Mouse (Mus musculus): ENCODE data around the gene 1190007I07Rik.

The 1190007I07Rik gene

DNA sequence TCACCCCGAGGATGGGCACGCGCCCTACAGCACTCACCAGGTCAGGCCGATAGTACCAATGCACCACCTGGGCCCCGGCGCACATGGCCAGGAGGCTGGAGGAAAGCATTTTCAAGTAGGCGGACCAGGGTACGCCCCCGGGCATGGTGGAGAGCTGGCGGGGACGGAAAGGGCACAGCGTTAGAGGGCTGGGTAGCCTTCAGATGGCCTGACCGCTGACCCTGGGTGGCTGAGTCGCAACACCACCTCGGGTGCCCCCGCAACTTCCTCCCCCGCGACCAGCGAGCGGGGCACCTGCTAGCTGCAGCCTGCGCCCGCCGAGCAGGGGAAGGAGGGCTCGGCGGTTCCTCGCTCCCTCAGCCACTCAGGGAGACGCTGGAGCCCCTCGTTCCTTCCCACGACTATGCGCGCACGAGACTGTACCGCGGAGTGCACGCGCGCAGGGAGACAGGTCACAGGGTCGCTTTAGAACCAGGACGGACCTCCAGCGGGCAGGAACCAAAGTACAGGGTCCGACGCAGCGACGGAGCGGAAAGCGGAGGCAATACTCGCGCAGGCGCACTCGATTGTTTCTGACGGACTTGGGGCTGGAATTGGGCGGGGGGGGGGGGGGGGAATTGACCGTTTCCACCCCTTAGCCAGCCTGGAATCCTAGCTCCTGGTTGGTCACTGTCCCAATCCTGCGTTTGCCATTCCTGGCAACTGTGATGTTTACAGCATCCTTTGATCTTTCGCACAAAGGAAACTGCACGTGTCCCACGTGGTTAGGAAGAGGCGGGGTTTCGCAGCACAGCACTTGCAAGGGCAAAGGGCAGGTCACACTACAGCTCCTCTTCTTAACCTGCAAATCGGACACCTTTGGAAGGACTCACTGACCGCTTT, at the start of gene 1190007I07Rik:
Gene 1190007I07Rik (minus strand): TSS at position 558 of the 882 bp plus-strand sequence.
- DNase-seq, result peak; percentile 89

DNA sequence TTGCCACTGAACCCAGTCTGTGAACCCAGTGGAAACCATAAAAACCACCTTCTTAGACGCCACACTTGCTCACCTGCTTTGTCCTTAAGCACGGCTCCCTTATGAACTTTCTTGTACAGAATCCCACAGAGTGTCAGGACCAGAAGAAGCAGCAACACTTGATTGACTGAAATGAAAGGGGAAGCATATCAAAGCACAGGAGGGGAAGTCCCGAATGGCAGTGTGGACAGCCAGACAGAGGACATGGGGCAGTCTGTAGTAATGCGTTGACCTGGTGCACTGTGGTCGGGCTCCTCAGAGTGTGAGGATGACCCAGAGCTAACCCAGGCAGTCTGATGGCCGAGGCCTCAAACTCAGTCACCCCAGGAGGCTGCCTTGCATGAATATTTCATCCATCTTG, 47.2 kb upstream of the 1190007I07Rik start:
- DNase-seq, result no peak

DNA sequence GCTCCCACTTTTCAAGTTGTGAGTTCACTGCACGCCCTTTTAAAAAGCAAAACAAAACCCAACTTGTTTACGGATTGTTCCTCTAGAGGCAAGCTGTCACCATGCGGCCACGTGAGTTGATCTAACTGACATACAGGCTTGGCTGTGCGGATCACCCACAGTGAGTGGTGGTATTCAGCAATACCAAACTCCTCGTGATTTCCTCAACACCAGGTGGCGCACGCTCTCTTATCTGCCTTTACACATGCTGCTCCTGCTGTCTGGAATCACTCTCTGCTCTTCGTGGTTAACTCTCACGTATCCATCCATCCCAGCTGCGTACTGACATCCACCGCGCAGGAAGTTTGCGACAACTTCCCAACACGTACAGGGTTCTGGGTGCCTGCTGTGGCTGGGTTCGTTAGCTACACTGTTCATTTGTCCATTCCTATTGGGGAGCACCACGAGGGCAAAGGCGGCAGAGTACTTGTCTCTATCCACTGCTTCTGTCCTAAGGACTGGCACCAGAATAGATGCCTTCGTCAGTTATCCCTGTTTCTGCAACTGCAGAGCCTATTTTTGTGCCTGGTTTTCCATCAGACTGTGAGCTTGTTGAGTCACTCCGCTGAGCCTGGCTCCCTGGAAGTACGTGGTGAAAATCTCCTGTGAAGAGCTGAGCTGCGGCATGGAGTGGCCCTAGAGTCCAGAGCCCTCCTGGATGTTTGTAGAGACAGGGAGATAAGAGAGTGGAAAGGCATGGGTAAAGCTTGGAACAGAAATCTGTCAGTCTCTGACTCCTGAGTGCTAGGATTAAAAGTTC, 43.6 kb upstream of the 1190007I07Rik start:
- peak; percentile 92 for DNase-seq

DNA sequence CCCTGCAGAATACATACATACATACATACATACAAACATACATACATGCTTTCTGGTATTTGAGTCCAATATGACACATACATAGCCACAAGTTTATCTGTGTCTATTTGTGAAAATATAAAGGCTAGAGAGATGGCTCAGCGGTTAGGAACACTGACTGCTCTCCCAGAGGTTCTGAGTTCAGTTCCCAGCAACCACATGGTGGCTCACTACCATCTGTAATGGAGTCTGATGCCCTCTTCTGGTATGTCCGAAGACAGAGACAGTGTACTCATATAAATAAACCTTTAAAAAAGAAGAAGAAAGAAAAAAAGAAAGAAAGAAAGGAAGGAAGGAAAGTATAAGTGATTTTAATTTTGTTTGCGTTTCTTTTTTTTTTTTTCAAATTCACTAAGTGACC, 42.9 kb upstream of the 1190007I07Rik start:
- no peak for DNase-seq

DNA sequence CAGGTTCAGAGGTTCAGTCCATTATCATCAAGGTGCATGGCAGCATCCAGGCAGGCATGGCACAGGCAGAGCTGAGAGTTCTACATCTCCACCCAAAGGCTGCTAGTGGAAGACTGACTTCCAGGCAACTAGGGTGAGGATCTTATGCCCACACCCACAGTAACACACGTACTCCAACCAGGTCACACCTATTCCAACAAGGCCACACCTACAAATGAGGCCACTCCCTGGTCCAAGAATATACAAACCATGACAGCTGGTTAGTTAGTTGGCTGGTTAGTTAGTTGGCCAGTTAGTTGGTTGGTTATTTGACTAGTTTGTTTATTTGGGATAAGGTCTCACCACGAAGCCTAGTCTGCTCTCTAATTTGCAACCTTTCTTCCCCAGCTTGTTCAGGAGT, 40.3 kb upstream of the 1190007I07Rik start:
- DNase-seq, result no peak

DNA sequence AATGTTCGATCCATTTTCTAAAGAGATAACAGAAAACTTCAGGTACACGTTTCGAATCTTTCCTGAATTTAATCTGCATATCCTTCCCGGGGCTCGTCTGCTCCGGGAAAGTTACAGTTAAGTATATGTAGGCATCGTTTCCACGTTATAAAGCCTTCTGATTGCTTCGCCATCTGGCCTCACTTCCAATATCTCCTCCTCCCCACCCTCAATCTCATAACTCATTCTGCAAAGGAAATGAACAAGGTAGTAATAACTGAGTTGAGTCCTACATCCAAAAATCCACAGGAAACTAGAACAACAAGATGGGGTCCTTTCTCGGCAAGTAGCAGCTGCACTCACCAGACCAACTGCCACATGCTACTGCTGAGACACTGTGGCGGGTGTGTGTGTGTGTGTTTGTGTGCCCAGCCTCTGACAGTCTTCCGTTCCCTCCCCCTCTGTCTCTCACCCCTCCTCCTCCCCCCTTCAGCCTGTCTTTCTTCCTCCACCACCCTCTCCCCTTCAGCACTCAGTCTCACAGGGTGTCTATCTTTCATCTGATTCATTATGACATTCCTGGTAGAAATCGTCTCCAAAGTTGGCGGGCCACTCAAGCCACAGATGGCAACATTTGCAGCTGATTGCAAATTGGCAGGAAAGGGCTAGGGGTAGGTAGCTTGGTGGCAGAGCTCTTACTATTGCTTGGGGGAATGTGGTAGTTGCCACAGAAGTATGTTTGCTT, 39.4 kb upstream of the 1190007I07Rik start:
- peak; percentile 57 for DNase-seq

DNA sequence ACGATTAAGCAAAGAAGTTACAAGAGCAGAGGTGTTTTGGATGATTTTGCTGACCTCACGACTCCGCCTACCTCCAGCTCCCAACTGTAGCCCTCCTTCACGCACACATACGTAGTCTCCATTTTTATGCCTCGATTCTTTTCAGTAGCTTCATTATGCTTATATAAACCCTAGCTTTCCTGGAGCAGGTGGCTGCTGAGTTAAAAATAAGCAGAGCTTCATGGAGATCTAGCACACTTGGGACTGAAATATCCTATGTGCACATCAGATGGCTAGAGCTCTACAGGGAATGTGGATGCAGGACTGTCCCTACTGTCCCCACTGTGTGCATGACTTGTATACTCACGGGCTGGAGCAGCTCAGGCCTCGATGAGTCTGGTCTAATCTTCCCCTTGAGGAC, 38.8 kb upstream of the 1190007I07Rik start:
- peak; percentile 83 for DNase-seq

DNA sequence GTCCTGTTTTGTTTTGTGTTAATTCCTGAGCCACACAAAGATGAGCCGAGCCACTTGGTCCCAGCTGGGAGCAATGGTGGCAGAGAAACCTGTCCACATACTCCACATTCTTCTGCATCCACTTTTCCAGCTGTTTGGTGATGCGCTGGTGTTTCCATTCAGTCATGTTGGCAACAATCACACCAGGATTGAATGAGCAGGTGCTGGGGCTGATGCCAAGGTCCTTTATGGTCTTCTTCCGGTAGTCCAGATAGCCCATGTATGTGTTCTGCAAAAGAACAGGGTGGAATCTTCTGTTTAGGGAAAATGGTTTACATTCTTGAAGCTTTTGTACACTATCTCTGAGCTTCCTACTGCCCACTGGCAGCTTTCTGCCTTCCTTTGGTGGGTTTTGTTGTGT, 31.6 kb upstream of the 1190007I07Rik start:
- DNase-seq, result no peak

DNA sequence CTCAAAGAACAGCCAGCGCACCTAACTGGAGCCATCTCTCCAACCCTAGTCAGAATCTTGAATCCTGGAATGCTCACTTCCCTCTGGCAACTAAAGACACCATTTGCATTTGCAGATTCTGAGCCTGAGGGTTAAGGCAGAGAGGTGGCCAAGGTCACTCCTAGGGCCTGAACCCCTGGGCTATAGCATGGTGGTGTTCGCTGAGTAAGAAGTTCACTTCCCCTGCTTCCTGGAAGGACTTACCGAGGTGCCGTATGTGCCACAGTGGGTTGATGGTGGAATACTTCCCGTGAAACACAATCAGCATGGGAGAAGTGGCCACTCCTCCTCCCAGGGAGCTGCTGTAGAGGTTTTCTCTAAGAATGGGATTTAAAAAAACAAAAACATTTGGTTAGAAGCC, 29.6 kb upstream of the 1190007I07Rik start:
- DNase-seq, result no peak

DNA sequence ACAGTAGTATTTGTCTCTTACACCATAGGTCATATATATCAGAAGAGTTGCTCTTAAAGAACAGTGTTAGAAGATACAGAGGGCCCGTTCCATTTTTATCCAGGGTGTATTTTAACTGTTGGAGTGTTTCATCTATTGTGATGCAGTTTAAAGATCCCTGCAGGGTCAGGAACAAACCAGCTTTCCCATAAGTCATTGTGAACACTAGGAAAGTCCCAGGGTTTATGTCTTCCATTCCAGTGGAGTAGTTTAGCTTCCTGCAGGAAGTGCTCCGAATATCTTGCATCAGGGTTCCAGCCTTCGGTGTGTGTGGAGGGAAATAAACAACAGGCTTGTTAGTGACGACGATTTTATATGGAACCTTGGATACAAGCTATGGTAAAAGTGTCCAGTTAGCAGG, 28.2 kb upstream of the 1190007I07Rik start:
- no peak for DNase-seq

DNA sequence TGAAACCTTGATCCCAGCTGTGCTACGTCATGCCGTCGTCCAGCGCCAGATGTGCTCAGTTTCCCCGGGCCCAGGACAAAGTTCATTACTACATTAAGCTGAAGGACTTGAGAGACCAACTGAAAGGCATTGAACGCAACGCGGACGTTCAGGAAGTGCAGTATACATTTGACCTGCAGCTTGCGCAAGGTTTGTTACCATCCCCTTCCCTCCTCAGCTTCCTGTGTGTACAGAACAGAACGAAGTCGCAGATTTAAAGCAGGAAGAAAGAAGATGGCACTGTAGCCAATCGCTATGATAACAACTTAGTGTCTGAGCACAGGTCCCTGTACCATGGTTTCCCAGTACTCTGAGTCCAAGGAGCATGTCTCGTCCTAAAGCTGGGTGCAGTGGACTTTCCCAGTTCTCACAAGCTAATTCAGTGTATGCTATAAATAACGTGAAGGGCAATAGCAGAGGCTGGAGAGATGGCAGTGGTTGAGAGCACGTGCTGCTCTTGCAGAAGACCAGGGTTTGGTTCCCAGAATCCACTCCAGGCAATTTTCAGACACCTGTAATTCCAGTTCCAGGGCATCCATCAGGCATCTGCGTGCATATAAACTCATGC, 24.3 kb upstream of the 1190007I07Rik start:
- DNase-seq, result no peak

DNA sequence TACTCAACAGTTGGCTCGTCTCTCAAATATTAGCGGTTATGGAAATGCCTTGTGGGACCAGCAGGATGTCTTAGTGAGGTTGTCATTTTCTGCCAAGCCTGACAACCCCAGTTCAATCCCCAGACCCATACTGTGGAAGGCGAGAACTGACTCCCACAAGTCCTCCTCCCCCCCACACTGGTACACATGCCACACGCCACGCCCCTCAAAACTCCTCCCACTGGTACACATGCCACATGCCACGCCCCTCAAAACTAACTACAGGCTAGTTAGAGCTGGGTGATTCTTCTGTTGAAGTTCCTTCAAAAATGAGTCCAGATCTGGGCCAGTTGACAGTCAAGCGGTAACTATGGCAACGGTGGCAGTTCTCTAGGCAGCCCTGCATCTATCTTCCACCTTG, 23.1 kb upstream of the 1190007I07Rik start:
- DNase-seq, result no peak

DNA sequence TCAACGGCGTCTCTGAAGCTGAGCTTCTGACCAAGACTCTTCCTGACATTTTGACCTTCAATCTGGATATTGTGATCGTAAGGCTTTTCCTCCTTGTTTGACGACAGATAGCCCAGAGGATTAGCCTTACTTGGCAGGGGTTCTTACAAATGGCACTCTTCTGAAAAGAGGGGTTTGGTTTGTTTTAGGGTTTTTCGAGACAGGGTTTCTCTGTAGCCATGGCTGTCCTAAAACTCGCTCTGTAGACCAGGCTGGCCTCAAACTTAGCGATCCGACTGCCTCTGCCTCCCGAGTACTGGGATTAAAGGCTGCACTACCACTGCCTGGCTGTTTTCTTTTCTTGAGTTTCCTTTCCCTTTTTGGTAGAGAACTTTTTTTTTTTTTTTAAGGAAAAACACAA, 18.5 kb upstream of the 1190007I07Rik start:
- no peak for DNase-seq

DNA sequence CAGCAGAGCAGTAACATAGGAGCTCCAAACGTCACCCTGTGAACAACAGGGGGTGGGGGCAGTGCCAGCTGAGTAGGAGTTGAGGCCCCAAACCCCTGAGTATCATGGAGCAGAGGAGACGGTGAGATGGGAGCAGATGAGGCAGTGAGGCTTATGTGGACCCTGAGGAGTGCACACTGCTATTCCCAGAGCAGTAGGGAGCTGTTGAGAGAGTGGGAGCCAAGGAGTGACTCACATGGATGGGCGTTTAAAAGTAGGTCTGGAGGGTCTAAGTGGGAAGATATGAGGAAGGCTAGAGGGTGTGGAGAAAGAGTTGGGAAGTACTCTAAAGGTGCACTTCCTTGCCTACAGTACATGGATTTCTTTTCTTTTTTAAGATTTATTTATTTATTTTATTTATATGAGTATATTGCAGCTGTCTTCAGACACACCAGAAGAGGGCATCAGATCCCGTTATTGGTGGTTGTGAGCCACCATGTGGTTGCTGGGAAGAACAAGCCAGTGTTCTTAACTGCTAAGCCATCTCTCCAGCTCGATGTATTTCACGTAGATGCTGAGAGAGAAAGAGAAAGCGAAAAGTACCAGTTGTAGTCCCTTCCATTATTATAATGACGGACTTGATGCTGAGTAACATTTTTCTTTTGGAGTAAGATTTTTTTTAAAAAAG, 16.1 kb upstream of the 1190007I07Rik start:
- peak; percentile 52 for DNase-seq

DNA sequence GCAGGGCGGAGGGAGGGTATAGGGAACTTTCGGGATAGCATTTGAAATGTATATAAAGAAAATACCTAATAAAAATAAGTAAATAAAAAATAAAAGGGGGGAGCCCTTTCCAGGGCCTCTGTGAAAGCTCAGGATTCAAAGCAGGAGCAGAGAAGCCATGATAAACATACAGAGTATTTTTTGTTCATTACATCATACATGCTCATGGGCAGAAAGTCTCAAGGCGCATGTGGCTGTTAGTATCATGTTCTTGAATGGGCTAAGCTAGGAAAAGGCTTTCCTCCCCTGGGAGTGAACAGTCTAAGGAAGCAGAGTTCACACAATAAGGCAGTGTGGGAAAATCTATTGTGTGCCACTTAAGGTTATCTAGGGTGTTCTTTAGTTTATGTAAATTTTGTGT, 13.3 kb upstream of the 1190007I07Rik start:
- DNase-seq, result no peak

DNA sequence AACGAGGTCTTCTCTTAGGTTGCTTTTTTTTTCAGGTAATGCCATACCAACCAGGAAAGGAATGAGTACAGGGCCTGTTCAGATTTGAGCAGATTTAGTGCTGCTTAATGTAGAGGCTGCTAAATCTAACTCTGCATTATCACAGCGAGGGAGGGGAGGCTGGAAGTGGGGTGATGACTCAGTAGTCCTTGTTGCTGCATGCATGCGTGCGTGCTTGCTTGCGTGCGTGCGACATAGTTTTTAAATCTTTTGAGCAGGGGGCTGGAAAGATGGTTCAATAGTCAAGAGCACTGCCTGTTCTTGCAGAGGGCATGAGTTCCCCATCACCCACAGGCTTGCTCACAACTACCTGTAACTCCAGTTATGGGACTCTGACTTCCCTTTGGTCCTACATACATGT, 11.3 kb upstream of the 1190007I07Rik start:
- DNase-seq, result no peak

DNA sequence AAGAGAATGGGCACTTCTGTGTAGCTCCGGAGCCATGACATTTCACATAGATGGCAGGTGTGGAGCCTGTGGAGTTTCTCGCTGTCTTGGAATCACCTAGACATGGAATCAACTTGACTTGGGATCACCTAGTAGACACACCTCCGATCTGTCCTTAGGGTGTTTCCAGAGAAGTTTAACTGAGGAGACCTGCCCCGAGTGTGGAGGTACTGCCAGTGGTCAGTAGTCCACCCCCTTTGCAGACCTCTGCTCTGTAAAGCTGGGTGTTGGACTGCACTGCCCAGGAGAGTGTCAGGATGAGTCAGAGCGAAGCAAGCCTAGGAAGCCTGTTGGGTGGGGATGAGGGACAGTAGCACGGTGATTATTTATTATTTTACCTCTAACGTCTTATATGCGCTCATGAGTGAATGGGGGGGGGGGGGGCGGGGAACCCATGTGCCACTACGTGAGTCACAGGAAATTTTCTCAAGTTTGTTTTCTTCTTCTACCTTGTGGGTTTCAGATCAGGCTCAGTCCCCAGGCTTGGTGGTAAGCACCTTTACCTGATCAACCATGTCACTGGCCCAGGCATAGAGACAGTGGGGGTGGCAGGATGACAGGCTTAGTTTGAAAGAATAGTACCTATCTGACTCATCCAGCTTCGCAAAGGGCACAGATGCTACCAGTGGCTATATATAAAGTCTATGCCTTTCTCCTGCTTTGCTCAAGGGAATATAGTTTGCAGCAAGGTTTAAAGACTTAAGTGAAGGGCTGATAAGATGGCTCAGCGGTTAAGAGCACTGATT, 9.7 kb upstream of the 1190007I07Rik start:
- DNase-seq, result no peak

DNA sequence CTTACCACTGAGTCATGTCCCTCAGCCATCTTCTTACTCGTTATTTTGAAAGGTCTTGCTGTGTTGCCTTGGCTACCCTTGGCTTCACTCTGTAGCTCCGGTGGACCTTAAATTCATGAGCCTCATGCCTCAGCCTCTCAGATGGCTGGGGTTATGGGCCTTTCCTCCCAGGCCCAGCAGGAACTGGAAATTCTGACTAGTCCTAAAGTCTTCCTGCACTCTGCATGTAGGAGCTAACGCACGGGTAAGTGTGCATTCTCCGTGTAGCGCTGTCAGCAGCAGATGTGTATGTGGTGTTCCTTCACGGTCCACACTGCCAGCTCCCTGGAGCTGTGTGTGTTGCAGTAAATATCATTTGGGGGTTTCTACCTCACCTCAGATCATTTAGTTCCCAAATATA, 8.1 kb upstream of the 1190007I07Rik start:
- no peak for DNase-seq

DNA sequence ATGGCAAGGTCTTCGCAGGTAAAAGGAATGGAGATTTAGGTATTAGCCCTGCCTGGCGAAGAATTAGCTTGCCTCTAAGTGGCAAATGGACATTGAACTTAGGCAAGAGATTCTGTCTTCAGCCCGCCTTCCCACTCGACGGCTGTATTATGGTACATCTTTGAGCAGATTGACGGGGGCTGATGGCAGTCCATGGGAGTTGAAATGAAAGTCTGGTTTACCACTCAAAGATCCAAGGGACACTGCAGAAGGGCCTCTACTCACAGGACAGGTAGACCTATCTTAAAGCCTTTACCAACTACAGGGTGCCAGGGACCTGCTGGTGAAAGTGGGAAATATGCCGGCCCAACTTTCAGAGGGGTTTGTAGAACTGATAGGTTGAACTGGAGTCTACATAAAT, 7.5 kb upstream of the 1190007I07Rik start:
- DNase-seq, result no peak

DNA sequence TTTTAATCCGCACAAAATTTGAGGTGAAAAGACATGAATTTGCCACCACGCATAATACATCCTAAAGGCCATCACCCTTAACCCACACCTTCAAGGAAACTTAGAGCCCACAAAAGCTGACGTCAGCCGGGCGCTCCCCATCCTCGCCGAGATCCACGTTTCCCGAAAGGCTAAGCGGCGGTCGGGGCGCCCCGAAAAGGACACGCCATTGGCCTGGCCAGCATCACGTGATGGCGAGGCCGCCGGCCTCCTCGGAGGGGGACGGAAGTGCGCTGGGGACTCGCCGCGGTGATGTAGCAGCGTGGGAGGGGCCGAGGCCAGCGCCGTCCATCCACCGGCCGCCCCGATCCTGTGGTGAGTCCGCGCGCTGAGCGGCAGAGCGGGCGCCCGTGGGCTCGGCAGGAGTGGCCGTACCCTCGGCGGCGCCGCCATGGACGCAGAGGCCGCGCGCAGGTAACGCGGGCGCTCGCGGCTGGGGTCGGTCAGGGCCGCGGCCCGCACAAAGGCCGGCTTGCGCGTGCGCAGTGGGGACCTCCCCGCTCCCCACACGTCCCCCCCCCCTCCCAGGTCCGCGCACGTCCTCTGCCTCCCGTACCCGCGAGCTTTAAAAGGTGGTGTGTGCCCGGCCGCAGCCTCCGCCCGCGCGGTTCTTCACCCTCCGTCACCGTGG, 6.7 kb upstream of the 1190007I07Rik start, which contains the start of gene Tdg:
Gene Tdg (plus strand): TSS at position 243 of the 670 bp plus-strand sequence.
- DNase-seq, result peak; percentile 93

DNA sequence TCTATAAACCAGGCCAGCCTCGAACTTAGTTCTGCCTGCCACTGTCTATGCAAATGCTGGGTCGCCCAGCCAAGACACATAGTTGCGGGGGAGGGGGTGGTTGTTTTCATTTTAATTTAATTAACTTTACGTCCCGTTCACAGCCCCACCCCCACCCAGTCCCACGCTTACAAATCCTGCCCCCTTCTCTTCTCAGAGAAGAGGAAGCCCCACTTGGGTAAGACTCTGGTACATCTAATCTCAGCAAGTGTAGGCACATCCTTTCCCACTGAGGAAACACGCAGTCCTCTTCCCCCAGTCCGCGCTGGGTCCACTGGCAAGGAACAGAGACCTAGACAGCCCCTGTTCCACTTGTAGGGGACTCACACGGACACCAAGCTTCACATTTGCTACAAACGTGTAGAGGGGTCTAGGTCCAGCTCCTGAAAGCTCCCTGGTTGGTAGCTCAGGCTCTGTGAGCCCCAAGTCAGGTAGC, 6.1 kb upstream of the 1190007I07Rik start:
- DNase-seq, result no peak
